Mouse (Mus musculus) liver, adult 2 months (tissue): ENCODE data around the gene Cfdp1.

ENCODE experiments used
- CTCF ChIP-seq: fragments of 200-500 bp; IDR thresholded peaks from 2 replicates; pipeline ENCODE4 v1.5.1; 2011; ENCODE audit warnings: low read depth, low read length, control low read depth
- POLR2A ChIP-seq: fragments of 200-500 bp; IDR thresholded peaks from 2 replicates; pipeline ENCODE4 v1.6.1; 2011; ENCODE audit warnings: low read length, control low read depth; ENCODE audit not compliant: insufficient read depth; ENCODE audit errors: extremely low read depth

DNA sequence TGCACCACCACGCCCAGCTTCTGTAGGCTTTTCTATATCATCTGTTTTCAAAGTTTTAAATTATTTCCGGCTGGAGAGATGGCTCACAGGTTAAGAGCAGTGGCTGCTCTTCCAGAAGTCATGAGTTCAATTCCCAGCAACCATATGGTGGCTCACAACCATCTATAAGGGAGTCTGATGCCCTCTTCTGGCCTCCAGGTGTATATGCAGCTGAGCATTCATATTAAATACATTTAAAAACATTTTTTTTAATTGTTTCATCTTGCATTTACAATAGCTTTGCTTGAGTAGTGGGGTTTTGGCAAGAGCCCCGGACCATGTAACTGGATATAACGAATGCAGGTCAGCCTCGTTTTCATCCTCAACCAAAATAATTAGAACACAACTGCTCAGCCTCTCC, 29.8 kb downstream of the Cfdp1 start:
- peak; percentile 25; the same call in 1 of the 2 replicates for TF ChIP-seq CTCF
- TF ChIP-seq POLR2A, result no peak
